In the genomic region with DNA sequence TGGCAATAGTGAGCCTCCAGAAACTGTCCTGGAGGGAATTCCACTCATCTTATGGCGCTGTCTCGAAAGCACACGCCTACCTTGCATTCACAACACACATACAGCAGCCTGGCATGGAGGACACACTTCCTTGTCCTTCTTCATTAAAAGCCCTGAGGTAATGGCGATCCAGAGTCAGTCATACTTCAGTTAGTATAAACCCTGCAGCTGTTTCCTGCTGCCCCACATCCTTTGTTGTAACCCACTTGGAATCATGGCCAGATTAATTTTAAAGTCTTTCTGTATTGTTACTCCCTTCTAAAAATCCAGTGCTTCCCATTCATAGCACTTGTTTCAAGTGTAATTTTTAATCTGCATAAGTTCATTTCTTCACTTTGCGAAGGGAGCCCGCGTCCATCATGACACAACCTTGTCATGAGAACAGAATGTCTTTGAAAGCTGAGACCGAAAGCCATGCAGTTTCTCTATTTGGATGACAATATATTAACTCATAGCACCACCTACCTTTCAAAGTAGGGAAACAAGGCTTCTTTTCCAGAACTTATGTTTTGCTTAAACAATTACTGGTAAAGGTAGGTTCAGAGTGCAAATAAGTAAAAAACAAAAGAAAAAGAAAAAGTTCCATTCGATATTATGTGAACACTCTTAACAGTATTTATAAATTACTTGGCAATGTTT, we compare ENCODE assay signal across 8 mouse cellular contexts. TPM values are rescaled to one million over a fixed set of nuclear protein-coding genes. Genes with fewer than 3 reads are reported as not detected.
A peak's percentile ranks its signal among the peaks of the same experiment; 100 is the strongest.
DNase-seq lines count a peak whose midpoint lies in the region; ATAC-seq and TF ChIP-seq lines count a peak whose summit lies in the region.

No protein-coding gene starts in this region.

- no peaks in the 10 kb centered on the region for H3K27me3 ChIP-seq in Patski
- H3K27me3 ChIP-seq in kidney, embryonic 14.5 days (ENCODE audit: control insufficient read depth, insufficient read depth, low read length), result no peaks in the 10 kb centered on the region

- TF ChIP-seq CTCF in Patski (IDR thresholded peaks at IDR 0.05), result peak; percentile 56

- H3K9me3 ChIP-seq in kidney, embryonic 14.5 days (ENCODE audit: control insufficient read depth, low read length), result no peaks in the 10 kb centered on the region

- no peak overlapping the region for H3K4me3 ChIP-seq in kidney, embryonic 14.5 days (ENCODE audit: low read length)

- ATAC-seq in Patski, result no peak
- no peak for ATAC-seq in erythroblast, adult 5-6 weeks (replicated peaks; ENCODE audit: low FRiP score, poor library complexity, severe bottlenecking)
- ATAC-seq in kidney, embryonic 14.5 days (ENCODE audit: low FRiP score, low TSS enrichment), result no peak

- H3K4me1 ChIP-seq in kidney, embryonic 14.5 days (ENCODE audit: control insufficient read depth, insufficient read depth, low read length), result no peaks in the 10 kb centered on the region

- CTCF ChIA-PET in Patski (lab: Charles Lee), result interaction anchor here (0.7 to 2.4 kb wide), 9 partner anchors 11 to 337 kb away, joined by 3 to 6 read pairs (median 3); no protein-coding TSS in a partner anchor

- DNase-seq in heart, adult 18-20 months, result peak; percentile 15 to 44
- no peak for DNase-seq in heart, postnatal 25 days (ENCODE audit: low spot score)
- peak; percentile 54 for DNase-seq in 416B (ENCODE audit: low read depth)
- DNase-seq in Patski (ENCODE audit: low read depth, low spot score), result no peak
- peak; percentile 49 for DNase-seq in lung, postnatal 10 days
- DNase-seq in gastrocnemius, postnatal 14 days, result no peak

- POLR2A ChIA-PET in Patski (lab: Charles Lee), result no interaction called here

- H3K4me2 ChIP-seq in kidney, embryonic 14.5 days (replicated peaks; ENCODE audit: low read depth, low read length), result no peak overlapping the region

- 77% methylated on average over 9 of the region's 9 CpGs for WGBS in kidney, embryonic 14.5 days

- peaks cover 6% of the 10 kb centered on the region; the same call in 1 of the 2 replicates for H3K36me3 ChIP-seq in kidney, embryonic 14.5 days (ENCODE audit: control insufficient read depth, insufficient read depth, low read length)

- H3K9ac ChIP-seq in kidney, embryonic 14.5 days (ENCODE audit: low read depth, low read length), result no peak overlapping the region

- intact Hi-C loops in heart, postnatal 25 days (cut with DNase I), result loop anchor here (1.0 to 5.0 kb wide), 4 partner anchors 216 to 427 kb away; no protein-coding TSS in a partner anchor
- intact Hi-C loops in gastrocnemius, postnatal 14 days (cut with DNase I; ENCODE audit: low total_unique reads), result loop anchor here (5.0 kb wide), 2 partner anchors 212 to 277 kb away; no protein-coding TSS in a partner anchor

- H3K27ac ChIP-seq in kidney, embryonic 14.5 days (ENCODE audit: low read depth, low read length), result no peak overlapping the region

- in situ Hi-C loops in Patski (cut with MboI; ENCODE audit: low pct_unique_long_range_greater_than_20kb), result loop anchor here (5.0 kb wide), 4 partner anchors 217 to 427 kb away; no protein-coding TSS in a partner anchor

RNA-seq across cellular contexts. Expression of a gene that starts 54.4 kb away (rescaled TPM):
- total RNA-seq in heart, adult 18-20 months (2021), result 100 to 1,000 TPM; 160 to 208 TPM
- total RNA-seq in heart, postnatal 25 days (2021), result 100 to 1,000 TPM; 184 to 194 TPM
- polyA plus RNA-seq in Patski (2021), result 43.4 TPM
- total RNA-seq in erythroblast, adult 5-6 weeks (2015; ENCODE audit: low replicate concordance), result 6.5 and 8.3 TPM in 2 replicates
- 5.5 and 8.9 TPM in 2 replicates for total RNA-seq in erythroblast, adult 5-6 weeks (2017; ENCODE audit: low replicate concordance)
- 10 to 100 TPM; 79.1 to 97.1 TPM for total RNA-seq in gastrocnemius, postnatal 14 days (2021)
- 31.5 and 38.3 TPM in 2 replicates for polyA plus RNA-seq in kidney, embryonic 14.5 days (2014; fragmentation: Nextera tagmentation; extraction: Ambion mirVana)

RNA-seq across cellular contexts. Expression of a gene that starts 54.5 kb away (rescaled TPM):
- total RNA-seq in heart, adult 18-20 months (2021), result 10 to 100 TPM; 70.1 to 77.5 TPM
- total RNA-seq in heart, postnatal 25 days (2021), result 10 to 100 TPM; 71.3 to 73.9 TPM
- polyA plus RNA-seq in Patski (2021), result 48.6 TPM
- total RNA-seq in erythroblast, adult 5-6 weeks (2015; ENCODE audit: low replicate concordance), result 10.7 and 38.2 TPM in 2 replicates
- total RNA-seq in erythroblast, adult 5-6 weeks (2017; ENCODE audit: low replicate concordance), result 16.7 and 21.2 TPM in 2 replicates
- 10 to 100 TPM; 28.7 to 33.8 TPM for total RNA-seq in gastrocnemius, postnatal 14 days (2021)
- polyA plus RNA-seq in kidney, embryonic 14.5 days (2014; fragmentation: Nextera tagmentation; extraction: Ambion mirVana), result 73.7 and 73.9 TPM in 2 replicates

Comparison
In these comparisons a context has a peak if more than half of its experiments do, and no peak if none do; other contexts are left out.
1. DNase-seq: peak in heart, adult 18-20 months (2 of 2), 416B (single experiment) and lung, postnatal 10 days (single experiment); none in heart, postnatal 25 days (single experiment), Patski (single experiment) and gastrocnemius, postnatal 14 days (single experiment).
2. RNA of a gene that starts 54.4 kb away (total RNA-seq): 160 to 208 TPM in heart, adult 18-20 months, 184 to 194 TPM in heart, postnatal 25 days and 79.1 to 97.1 TPM in gastrocnemius, postnatal 14 days; 5.5 to 8.9 TPM in erythroblast, adult 5-6 weeks; every median in the first group is over 4 times any median in the second.